Mouse (Mus musculus) liver, embryonic 16.5 days (tissue): ENCODE data around the gene Gas7. TPM values are rescaled to one million over a fixed set of nuclear protein-coding genes. Genes with fewer than 3 reads are reported as not detected.

Experiments used
- ATAC-seq: fragments of 200-750 bp; cut with Nextera tagmentation; 2 replicates; pipeline ENCODE4 v1.8.0; 2017; ENCODE audit warnings: low read depth, mild to moderate bottlenecking, moderate number of reproducible peaks, moderate library complexity
- H3K27ac ChIP-seq: fragments of 300-500 bp; sonication (generic); 2 replicates; pipeline ENCODE4 v1.5.1; 2014; ENCODE audit warnings: mild to moderate bottlenecking, low read length
- H3K27me3 ChIP-seq: fragments of 300-500 bp; sonication (generic); 2 replicates; pipeline ENCODE4 v1.6.1; 2014; ENCODE audit warnings: low read depth, low read length, mixed read lengths; ENCODE audit not compliant: control insufficient read depth, insufficient read depth
- H3K36me3 ChIP-seq: fragments of 300-500 bp; sonication (generic); 2 replicates; pipeline ENCODE4 v1.6.1; 2014; ENCODE audit warnings: mild to moderate bottlenecking; ENCODE audit not compliant: control insufficient read depth, insufficient read depth
- H3K4me1 ChIP-seq: fragments of 300-500 bp; sonication (generic); 2 replicates; pipeline ENCODE4 v1.6.1; 2014; ENCODE audit warnings: low read depth, low read length, mixed read lengths; ENCODE audit not compliant: control insufficient read depth
- H3K4me2 ChIP-seq: fragments of 300-500 bp; sonication (generic); 2 replicates; pipeline ENCODE4 v1.6.1; 2014; ENCODE audit warnings: low read depth, low read length, mixed read lengths
- H3K4me3 ChIP-seq: fragments of 300-500 bp; sonication (generic); 2 replicates; pipeline ENCODE4 v1.5.1; 2014; ENCODE audit warnings: low read depth, mild to moderate bottlenecking, low read length
- H3K9ac ChIP-seq: fragments of 300-500 bp; sonication (generic); 2 replicates; pipeline ENCODE4 v1.6.1; 2014; ENCODE audit warnings: low read depth, low read length
- H3K9me3 ChIP-seq: fragments of 300-500 bp; sonication (generic); replicated peaks from 2 replicates; pipeline ENCODE4 v1.6.1; 2016; ENCODE audit warnings: low read length; ENCODE audit not compliant: control insufficient read depth
- WGBS: fragments of 180-500 bp; shearing (Covaris S2); extraction: QIAGEN DNeasy Blood & Tissue Kit; methylation state at CpG from one replicate; pipeline ENCODE4 v1.1.7; 2014; ENCODE audit not compliant: insufficient replicate concordance; 5-methylcytosine and 5-hydroxymethylcytosine counted together
- polyA plus RNA-seq: library from polyadenylated mRNA; unstranded; fragments of >200 nt; fragmentation: Nextera tagmentation; extraction: Ambion mirVana; gene quantifications from 2 replicates; pipeline ENCODE4 v1.2.1, GENCODE M21; 2015

Gene Gas7
- polyA plus RNA-seq, 1 experiment from 2014 or later: 2.5 TPM

DNA sequence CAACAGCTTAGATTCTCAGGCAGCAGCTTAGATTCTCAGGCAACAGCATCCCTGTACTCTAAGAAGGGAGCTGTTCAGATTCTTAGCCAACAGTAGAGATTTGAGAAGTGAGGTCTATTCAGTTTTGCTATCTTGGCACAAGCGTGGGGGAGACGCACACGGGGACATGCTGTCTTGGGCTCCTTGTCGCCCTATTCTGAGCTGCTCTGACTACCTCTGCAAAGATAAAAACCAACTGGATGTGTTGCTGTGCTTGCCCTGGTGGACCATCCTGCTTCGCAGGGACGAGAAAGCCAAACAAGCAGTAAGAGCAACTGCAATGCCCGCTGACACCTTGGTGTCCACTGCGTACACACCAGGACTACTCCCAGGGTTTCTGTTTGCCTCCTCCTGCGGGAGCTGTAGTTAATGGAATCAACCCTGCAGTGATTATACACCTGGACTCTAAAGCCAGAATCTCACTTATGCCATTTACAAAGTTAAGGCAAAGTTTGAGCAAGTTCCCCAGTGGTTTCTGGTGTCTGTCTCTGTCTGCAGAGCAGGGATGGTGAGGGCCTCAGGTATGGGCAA, 198.4 kb downstream of the Gas7 start:
- H3K9ac ChIP-seq: no peak overlapping the region
- no peaks in the 10 kb centered on the region for H3K9me3 ChIP-seq
- 69% methylated on average over 9 of the region's 9 CpGs for WGBS
- H3K27ac ChIP-seq: no peak overlapping the region
- no peaks in the 10 kb centered on the region for H3K27me3 ChIP-seq
- no peak overlapping the region for H3K4me3 ChIP-seq
- no peaks in the 10 kb centered on the region for H3K36me3 ChIP-seq
- ATAC-seq: no peak
- no peaks in the 10 kb centered on the region for H3K4me1 ChIP-seq
- no peak overlapping the region for H3K4me2 ChIP-seq

DNA sequence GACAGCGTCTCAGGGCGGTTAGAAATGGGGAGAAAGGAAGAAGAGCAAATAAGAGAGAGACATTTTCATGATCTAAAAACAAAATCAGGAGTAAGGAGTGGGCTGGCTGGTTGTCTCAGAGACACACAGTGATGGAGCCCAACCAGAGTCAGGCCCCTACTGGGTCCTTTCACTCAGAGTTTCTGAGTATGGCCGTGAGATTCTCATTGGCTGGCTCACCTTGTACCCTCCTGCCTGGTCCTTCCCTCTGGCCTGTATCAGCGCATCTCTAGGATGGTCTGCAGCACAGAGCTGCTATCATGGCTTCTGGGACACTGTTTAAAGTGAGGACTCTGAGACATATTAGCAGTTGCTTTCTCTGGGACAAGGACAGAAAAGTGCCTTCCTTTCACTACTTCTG, 199.3 kb downstream of the Gas7 start:
- H3K36me3 ChIP-seq: no peaks in the 10 kb centered on the region
- no peak overlapping the region for H3K4me3 ChIP-seq
- no peaks in the 10 kb centered on the region for H3K9me3 ChIP-seq
- no peak overlapping the region for H3K27ac ChIP-seq
- no peak for ATAC-seq
- no peaks in the 10 kb centered on the region for H3K27me3 ChIP-seq
- no peak overlapping the region for H3K9ac ChIP-seq
- no peaks in the 10 kb centered on the region for H3K4me1 ChIP-seq
- WGBS: 59% methylated on average over 4 of the region's 4 CpGs
- H3K4me2 ChIP-seq: no peak overlapping the region

- no peak overlapping the region for H3K9ac ChIP-seq
- H3K27ac ChIP-seq: no peak overlapping the region
- no peak overlapping the region for H3K4me2 ChIP-seq
- H3K4me3 ChIP-seq: no peak overlapping the region
- no peaks in the 10 kb centered on the region for H3K4me1 ChIP-seq
- no peaks in the 10 kb centered on the region for H3K36me3 ChIP-seq
- ATAC-seq: no peak
- no peaks in the 10 kb centered on the region for H3K9me3 ChIP-seq
- no peaks in the 10 kb centered on the region for H3K27me3 ChIP-seq
- 64% methylated on average over 17 of the region's 17 CpGs for WGBS
Observed at GRCm38 (mm10) chr11:67655236-67655959, 200.2 kb downstream of the Gas7 start.

DNA sequence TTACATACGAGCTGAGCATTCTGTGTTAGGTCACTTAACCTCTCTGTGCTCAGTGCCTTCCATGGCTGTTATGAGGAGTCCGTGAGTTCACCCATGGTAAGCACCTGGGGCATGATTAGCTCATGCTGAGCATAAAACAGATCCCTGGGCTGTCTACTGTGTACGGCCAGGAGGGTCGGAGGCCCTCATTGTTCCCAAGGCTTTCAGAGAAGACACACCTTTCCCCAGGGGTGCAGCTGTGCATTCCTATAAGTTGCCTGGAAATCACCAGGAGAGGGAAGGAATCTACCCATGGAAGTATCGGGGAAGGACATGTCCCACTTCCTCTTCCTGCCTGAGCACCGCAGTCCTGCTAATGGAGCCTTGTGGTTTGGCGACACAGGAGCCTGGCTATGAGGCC, 201.1 kb downstream of the Gas7 start:
- Histone ChIP-seq H3K9me3 (no peaks in the 10 kb centered on the region), H3K4me3 (no peak overlapping the region), H3K36me3 (no peaks in the 10 kb centered on the region), H3K27me3 (no peaks in the 10 kb centered on the region), H3K9ac (no peak overlapping the region), H3K4me2 (no peak overlapping the region), H3K4me1 (no peaks in the 10 kb centered on the region), H3K27ac (no peak overlapping the region)
- WGBS: 50% methylated on average over 7 of the region's 7 CpGs
- no peak for ATAC-seq

DNA sequence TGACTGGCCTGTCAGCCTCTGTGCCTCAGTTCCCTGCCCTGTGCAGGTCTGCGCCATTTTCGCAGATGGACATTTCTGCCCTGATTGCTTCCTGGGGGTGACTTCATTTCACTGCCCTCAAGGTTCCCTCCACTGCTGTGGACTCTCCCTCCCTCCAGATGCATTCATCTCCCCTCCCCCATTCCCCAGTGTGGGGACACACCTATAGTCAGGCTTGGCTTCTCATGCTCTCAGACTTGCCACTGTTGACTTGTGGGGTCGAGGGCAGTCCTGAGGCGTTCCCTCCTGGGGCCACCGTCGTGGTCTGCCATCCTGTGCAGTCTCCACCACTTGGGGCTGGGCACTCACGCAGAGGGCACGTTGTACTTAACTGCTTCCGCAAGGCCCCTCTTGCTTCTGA, 201.6 kb downstream of the Gas7 start:
- no peak for ATAC-seq
- WGBS: 74% methylated on average over 9 of the region's 9 CpGs

DNA sequence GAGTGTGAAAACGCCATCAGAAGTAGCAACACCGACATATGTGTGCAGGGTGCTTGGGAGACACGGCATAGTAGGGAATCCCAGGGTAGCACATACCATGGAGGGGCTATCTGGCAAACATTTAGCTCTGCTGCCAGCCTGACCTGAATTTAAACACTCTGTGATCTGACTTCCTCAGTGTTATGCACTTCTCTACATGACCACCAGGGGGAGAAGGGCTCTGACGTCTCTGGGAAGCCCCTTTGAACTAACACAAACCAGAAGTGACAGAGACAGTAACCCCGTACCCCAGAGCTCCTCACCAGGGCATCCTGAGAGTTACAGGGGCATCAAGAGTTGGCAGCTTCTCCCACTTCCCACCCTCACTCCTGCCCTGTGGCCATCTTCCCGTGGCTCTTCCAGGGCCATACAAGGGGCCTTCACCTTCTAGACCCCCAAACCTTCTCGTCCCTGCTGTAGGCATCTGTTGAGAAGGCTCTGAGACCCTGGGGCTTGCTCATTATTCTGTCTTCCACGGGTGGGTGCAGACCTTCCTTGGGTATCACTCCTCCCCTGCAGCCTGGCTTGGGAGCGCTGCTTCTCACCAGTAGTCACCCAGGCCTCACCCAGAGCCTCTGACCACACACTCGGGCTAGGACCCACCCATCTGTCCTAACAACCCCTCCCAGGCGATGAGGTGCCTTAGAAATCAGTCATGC, 202.6 kb downstream of the Gas7 start:
- Histone ChIP-seq H3K27me3 (no peaks in the 10 kb centered on the region), H3K9ac (no peak overlapping the region), H3K4me1 (no peaks in the 10 kb centered on the region), H3K27ac (no peak overlapping the region), H3K36me3 (no peaks in the 10 kb centered on the region), H3K4me3 (no peak overlapping the region), H3K4me2 (no peak overlapping the region), H3K9me3 (no peaks in the 10 kb centered on the region)
- ATAC-seq: no peak
- 32% methylated on average over 11 of the region's 11 CpGs for WGBS

More for the DNA sequence above, 201.6 kb downstream of the Gas7 start:
- Histone ChIP-seq H3K4me3 (no peak overlapping the region), H3K9me3 (no peaks in the 10 kb centered on the region), H3K4me2 (no peak overlapping the region), H3K4me1 (no peaks in the 10 kb centered on the region), H3K9ac (no peak overlapping the region), H3K27me3 (no peaks in the 10 kb centered on the region), H3K27ac (no peak overlapping the region), H3K36me3 (no peaks in the 10 kb centered on the region)

DNA sequence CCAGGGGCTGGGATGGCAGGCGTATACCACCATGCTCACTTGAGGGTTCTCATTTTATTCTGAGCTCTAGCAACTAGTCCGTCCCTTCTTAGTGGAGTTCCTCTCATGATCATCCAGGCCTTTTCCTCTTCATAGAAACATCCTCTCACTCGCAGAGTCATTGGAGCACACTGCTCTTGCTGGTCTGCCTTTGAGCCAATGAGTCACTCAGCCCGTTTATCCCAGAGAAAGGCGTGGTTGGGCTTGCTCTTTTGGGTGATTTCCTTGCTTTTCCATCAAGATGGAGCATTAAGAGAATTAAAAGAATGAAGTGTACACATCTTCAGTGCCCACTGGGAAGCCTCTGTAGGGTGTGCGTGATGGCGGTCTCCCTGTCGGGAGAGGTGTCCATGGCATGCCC, 206.2 kb downstream of the Gas7 start:
- Histone ChIP-seq H3K4me3 (no peak overlapping the region), H3K4me2 (no peak overlapping the region), H3K27me3 (no peaks in the 10 kb centered on the region), H3K36me3 (no peaks in the 10 kb centered on the region), H3K9ac (no peak overlapping the region), H3K4me1 (no peaks in the 10 kb centered on the region), H3K9me3 (no peaks in the 10 kb centered on the region), H3K27ac (no peak overlapping the region)
- 70% methylated on average over 8 of the region's 8 CpGs for WGBS
- no peak for ATAC-seq

DNA sequence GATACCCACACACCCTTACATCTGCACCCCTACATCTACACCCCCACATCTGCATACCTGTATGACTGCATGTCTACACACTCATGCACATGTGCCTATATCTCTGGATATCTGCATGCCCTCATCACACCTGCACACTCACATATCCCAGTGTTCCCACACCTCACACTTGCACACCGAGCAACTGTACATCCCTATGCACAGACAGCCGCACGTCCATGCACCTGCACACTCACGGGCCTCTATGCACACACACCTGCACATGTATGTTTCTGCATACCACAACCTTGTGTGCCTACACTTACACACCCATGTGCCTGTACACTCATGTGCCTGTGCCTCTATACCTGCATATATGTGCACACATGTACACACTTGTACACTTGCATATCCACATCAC, 208.2 kb downstream of the Gas7 start:
- WGBS: 70% methylated on average over 4 of the region's 4 CpGs
- H3K27ac ChIP-seq: no peak overlapping the region

GRCm38 (mm10) chr11:67664261-67664660, 209.0 kb downstream of the Gas7 start:
- Histone ChIP-seq H3K36me3 (no peaks in the 10 kb centered on the region), H3K9ac (no peak overlapping the region), H3K4me1 (no peaks in the 10 kb centered on the region), H3K9me3 (no peaks in the 10 kb centered on the region), H3K27me3 (no peaks in the 10 kb centered on the region), H3K4me3 (no peak overlapping the region), H3K27ac (no peak overlapping the region), H3K4me2 (no peak overlapping the region)
- WGBS: 48% methylated on average over 3 of the region's 3 CpGs
- no peak for ATAC-seq

More for the DNA sequence above, 208.2 kb downstream of the Gas7 start:
- no peak overlapping the region for H3K4me2 ChIP-seq
- no peak overlapping the region for H3K4me3 ChIP-seq
- no peak overlapping the region for H3K9ac ChIP-seq
- no peaks in the 10 kb centered on the region for H3K27me3 ChIP-seq
- no peaks in the 10 kb centered on the region for H3K36me3 ChIP-seq
- ATAC-seq: no peak
- no peaks in the 10 kb centered on the region for H3K9me3 ChIP-seq
- no peaks in the 10 kb centered on the region for H3K4me1 ChIP-seq
